Mouse (Mus musculus): ENCODE data around the gene Ctsd.

DNA sequence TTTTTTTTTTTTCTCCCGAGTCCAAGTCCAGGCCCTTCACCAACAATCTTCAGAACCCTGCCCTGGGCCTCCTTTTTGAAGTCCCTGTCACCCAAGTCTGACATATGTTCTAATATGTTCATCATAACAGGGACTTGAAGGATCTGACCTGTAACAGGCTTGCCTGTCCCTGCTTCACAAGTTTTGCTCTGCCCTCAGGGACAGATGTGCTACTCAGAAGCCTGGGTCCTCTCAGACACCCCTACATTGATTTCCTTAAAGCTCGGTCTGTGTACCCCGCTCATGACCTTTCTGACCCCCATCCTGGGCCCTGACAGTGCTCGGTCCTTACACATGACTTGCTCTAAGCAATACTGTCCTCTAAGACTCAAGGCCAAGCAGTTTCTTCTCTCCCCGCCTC is 14.8 kb downstream of the Ctsd start:
- TF ChIP-seq CHD2 (IDR thresholded peaks at IDR 0.05; ENCODE audit: low read depth, low read length) (no peak), ZC3H11A (IDR thresholded peaks at IDR 0.05; ENCODE audit: borderline replicate concordance, low read depth, low read length) (no peak), MAFK (IDR thresholded peaks at IDR 0.05; ENCODE audit: insufficient read depth, low read depth, low read length) (no peak), ZNF384 (IDR thresholded peaks at IDR 0.05; ENCODE audit: low read depth, low read length) (no peak)
